Mouse (Mus musculus): ENCODE results near the gene Atrnl1. TPM values are rescaled to one million over a fixed set of nuclear protein-coding genes. Genes with fewer than 3 reads are reported as not detected.
"Not testable (repeated sequence)": the region's sequence is repeated elsewhere in the genome, so short reads cannot be mapped to it uniquely, and the experiment has no call there.

Gene Atrnl1
- polyA plus RNA-seq, 1 experiment, result 0.25 TPM

DNA sequence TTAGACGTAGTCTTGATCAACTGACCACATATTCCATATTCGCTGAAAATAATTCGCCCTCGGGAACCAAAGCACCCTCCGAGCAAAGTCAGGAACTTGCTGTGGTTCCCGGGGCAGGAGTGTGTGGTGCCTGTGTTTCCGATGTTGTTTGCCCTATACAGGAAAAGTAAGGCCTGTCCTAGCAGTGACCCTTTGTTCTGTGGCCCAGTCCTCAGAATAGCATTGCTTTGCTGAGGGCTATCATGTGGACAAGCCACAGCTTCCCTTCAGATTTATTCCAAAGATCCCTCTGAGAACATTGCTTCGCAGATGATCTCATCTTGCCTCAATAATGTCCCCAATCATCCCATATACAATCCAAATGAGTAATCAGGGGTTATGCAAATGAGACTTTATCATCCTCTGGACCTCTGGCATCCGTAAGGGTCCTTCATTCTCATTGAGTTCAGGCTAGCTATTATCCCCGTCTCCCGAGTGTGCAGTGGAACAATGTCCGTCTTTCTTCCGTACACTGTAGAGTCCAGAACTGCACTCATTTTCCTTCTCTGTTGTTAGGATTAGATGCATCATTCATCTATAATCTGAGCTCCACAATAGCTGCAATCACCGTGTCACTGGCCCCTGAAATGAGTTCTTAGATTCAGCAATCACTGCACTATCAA lies 380.4 kb downstream of the Atrnl1 start:
- H3K27me3 ChIP-seq (replicated peaks), result peaks cover 8% of the 10 kb centered on the region
- no peak overlapping the region for H3K4me3 ChIP-seq (replicated peaks)
- TF ChIP-seq FLI1 (IDR thresholded peaks at IDR 0.05; ENCODE audit: low read length) (no peak), GATA1 (IDR thresholded peaks at IDR 0.05; ENCODE audit: borderline replicate concordance, low read length) (no peak)
- peaks cover 29% of the 10 kb centered on the region for H3K4me1 ChIP-seq
- H3K9me3 ChIP-seq, result peaks cover 58% of the 10 kb centered on the region
- peaks cover 6% of the 10 kb centered on the region for H3K36me3 ChIP-seq (replicated peaks; ENCODE audit: low read length)

DNA sequence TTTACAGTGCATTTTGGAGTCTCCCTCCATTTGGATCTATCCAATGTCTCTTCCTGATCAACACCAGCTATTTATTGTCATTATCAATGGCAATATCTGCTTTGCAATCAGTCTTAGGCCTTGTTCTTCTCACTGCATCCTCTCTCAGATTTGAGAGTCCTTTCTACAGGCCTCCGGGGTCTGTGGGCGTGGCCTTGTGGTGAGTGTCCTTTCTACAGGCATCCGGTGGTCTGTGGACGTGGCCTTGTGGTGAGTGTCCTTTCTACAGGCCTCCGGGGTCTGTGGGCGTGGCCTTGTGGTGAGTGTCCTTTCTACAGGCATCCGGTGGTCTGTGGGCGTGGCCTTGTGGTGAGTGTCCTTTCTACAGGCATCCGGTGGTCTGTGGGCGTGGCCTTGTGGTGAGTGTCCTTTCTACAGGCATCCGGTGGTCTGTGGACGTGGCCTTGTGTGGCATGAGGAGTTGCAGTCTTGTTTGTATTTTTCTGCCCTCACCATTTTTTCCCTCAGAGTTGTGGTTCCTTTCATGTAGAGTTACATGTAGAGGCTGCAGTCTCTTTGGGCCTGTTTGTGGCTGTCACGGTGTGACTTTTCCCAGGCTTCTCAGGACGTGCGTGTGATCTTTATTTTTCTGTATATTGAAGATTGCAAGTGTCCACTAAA lies 383.5 kb downstream of the Atrnl1 start:
- TF ChIP-seq FLI1 (IDR thresholded peaks at IDR 0.05; ENCODE audit: low read length), result peak; percentile 81; the same call in 1 of the 2 replicates
- not testable (repeated sequence) for H3K36me3 ChIP-seq (replicated peaks; ENCODE audit: low read length); H3K4me3 ChIP-seq (replicated peaks); H3K27me3 ChIP-seq (replicated peaks)
- Histone ChIP-seq H3K4me1 (peaks cover 46% of the 10 kb centered on the region), H3K9me3 (peaks cover 48% of the 10 kb centered on the region)

- Histone ChIP-seq H3K36me3 (replicated peaks; ENCODE audit: low read length) (peaks cover 6% of the 10 kb centered on the region), H3K27me3 (replicated peaks) (peaks cover 4% of the 10 kb centered on the region), H3K4me3 (replicated peaks) (peak overlapping the region; percentile 80), H3K4me1 (peaks cover 53% of the 10 kb centered on the region), H3K9me3 (peaks cover 42% of the 10 kb centered on the region)
- TF ChIP-seq FLI1 (IDR thresholded peaks at IDR 0.05; ENCODE audit: low read length) (no peak), GATA1 (IDR thresholded peaks at IDR 0.05; ENCODE audit: borderline replicate concordance, low read length) (no peak)
Measured at GRCm38 (mm10) chr19:57995015-57995414, 384.2 kb downstream of the Atrnl1 start.

DNA sequence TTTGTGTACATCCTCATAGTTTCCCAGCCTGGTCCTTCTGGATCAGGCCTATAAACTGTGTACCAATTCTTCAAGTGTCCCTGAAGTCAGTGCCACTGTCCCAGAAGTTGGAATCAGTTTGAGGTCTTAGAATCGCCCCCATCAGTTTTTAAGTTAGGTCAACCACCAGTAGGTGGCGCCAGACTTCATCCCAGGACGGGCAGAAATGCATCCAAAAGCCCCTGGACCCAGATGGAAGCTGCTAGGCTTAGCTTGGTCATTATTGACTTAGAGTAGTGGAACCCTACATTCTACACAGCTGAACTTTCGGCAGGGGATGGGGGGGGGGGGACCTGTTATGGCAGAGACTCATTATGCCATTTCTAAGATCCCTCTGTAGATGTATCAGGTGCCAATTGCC lies 387.1 kb downstream of the Atrnl1 start:
- Histone ChIP-seq H3K27me3 (replicated peaks) (no peaks in the 10 kb centered on the region), H3K4me1 (peaks cover 52% of the 10 kb centered on the region), H3K9me3 (peaks cover 26% of the 10 kb centered on the region), H3K36me3 (replicated peaks; ENCODE audit: low read length) (peaks cover 6% of the 10 kb centered on the region), H3K4me3 (replicated peaks) (no peak overlapping the region)
- TF ChIP-seq FLI1 (IDR thresholded peaks at IDR 0.05; ENCODE audit: low read length) (no peak), GATA1 (IDR thresholded peaks at IDR 0.05; ENCODE audit: borderline replicate concordance, low read length) (no peak)

GRCm38 (mm10) chr19:58011636-58012035 lies 400.8 kb downstream of the Atrnl1 start:
- Histone ChIP-seq H3K4me3 (replicated peaks) (no peak overlapping the region), H3K36me3 (replicated peaks; ENCODE audit: low read length) (no peaks in the 10 kb centered on the region), H3K9me3 (peaks cover 5% of the 10 kb centered on the region), H3K27me3 (replicated peaks) (no peaks in the 10 kb centered on the region), H3K4me1 (no peaks in the 10 kb centered on the region)
- TF ChIP-seq GATA1 (IDR thresholded peaks at IDR 0.05; ENCODE audit: borderline replicate concordance, low read length) (no peak), FLI1 (IDR thresholded peaks at IDR 0.05; ENCODE audit: low read length) (no peak)

- H3K4me3 ChIP-seq (replicated peaks), result no peak overlapping the region
- no peaks in the 10 kb centered on the region for H3K9me3 ChIP-seq
- no peaks in the 10 kb centered on the region for H3K4me1 ChIP-seq
- H3K27me3 ChIP-seq (replicated peaks), result no peaks in the 10 kb centered on the region
- no peak for TF ChIP-seq FLI1 (IDR thresholded peaks at IDR 0.05; ENCODE audit: low read length)
- TF ChIP-seq GATA1 (IDR thresholded peaks at IDR 0.05; ENCODE audit: borderline replicate concordance, low read length), result no peak
- no peaks in the 10 kb centered on the region for H3K36me3 ChIP-seq (replicated peaks; ENCODE audit: low read length)
Measured at GRCm38 (mm10) chr19:58015741-58016140, 404.9 kb downstream of the Atrnl1 start.

GRCm38 (mm10) chr19:58016561-58017453 lies 406.0 kb downstream of the Atrnl1 start:
- no peak for TF ChIP-seq FLI1 (IDR thresholded peaks at IDR 0.05; ENCODE audit: low read length)
- TF ChIP-seq GATA1 (IDR thresholded peaks at IDR 0.05; ENCODE audit: borderline replicate concordance, low read length), result no peak
- no peaks in the 10 kb centered on the region for H3K36me3 ChIP-seq (replicated peaks; ENCODE audit: low read length)
- no peaks in the 10 kb centered on the region for H3K27me3 ChIP-seq (replicated peaks)
- no peak overlapping the region for H3K4me3 ChIP-seq (replicated peaks)
- peaks cover 2% of the 10 kb centered on the region; the same call in 1 of the 2 replicates for H3K4me1 ChIP-seq
- H3K9me3 ChIP-seq, result no peaks in the 10 kb centered on the region

- H3K9me3 ChIP-seq, result no peaks in the 10 kb centered on the region
- H3K27me3 ChIP-seq (replicated peaks), result no peaks in the 10 kb centered on the region
- TF ChIP-seq GATA1 (IDR thresholded peaks at IDR 0.05; ENCODE audit: borderline replicate concordance, low read length) (no peak), FLI1 (IDR thresholded peaks at IDR 0.05; ENCODE audit: low read length) (no peak)
- H3K4me3 ChIP-seq (replicated peaks), result no peak overlapping the region
- H3K36me3 ChIP-seq (replicated peaks; ENCODE audit: low read length), result no peaks in the 10 kb centered on the region
- peaks cover 4% of the 10 kb centered on the region; the same call in 1 of the 2 replicates for H3K4me1 ChIP-seq
Measured at GRCm38 (mm10) chr19:58017468-58017867, 406.6 kb downstream of the Atrnl1 start.

DNA sequence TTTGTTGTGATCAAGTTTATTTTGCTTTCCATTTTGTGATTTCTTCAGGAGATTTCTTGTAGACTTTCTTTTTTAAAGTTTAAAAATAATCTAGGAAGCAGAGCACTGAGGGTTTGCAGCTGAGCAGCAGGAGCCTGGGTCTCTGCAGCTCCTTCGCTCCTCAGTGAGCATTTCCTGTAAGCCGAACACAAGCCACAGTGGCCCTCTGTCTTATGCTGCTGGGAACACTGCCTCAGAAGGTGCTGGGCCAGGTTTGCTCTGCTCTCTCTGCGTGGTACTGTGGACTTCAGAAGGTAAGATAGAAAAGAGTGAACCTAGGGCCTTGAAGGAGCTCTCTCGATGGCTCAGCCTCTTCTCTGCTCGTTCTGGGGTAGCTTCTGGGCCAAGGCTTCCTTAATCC lies 407.9 kb downstream of the Atrnl1 start:
- H3K4me1 ChIP-seq, result peaks cover 16% of the 10 kb centered on the region
- TF ChIP-seq GATA1 (IDR thresholded peaks at IDR 0.05; ENCODE audit: borderline replicate concordance, low read length) (no peak), FLI1 (IDR thresholded peaks at IDR 0.05; ENCODE audit: low read length) (no peak)
- H3K4me3 ChIP-seq (replicated peaks), result no peak overlapping the region
- H3K27me3 ChIP-seq (replicated peaks), result no peaks in the 10 kb centered on the region
- H3K9me3 ChIP-seq, result no peaks in the 10 kb centered on the region; the same call in none of the 2 replicates
- no peaks in the 10 kb centered on the region for H3K36me3 ChIP-seq (replicated peaks; ENCODE audit: low read length)

Measured in megakaryocyte, embryonic 14.5 days (primary cell).